Mouse (Mus musculus) liver, embryonic 14.5 days (tissue): ENCODE results near the gene Ddah1. TPM values are rescaled to one million over a fixed set of nuclear protein-coding genes. Genes with fewer than 3 reads are reported as not detected.

Source experiments
- ATAC-seq: fragments of 200-750 bp; cut with Nextera tagmentation; 2 replicates; pipeline ENCODE4 v1.8.0; 2017; ENCODE audit warnings: moderate number of reproducible peaks, mild to moderate bottlenecking, moderate library complexity; ENCODE audit not compliant: insufficient read depth
- DNase-seq, 3 experiments: peaks; one replicate each; pipeline ENCODE4 v3.0.0-alpha.2; 2012 to 2013; ENCODE audit warnings: low read depth in 3 of 3, low spot score in 3 of 3
- H3K27ac ChIP-seq: fragments of 300-500 bp; sonication (generic); 2 replicates; pipeline ENCODE4 v1.5.1; 2014; ENCODE audit warnings: moderate library complexity, mild to moderate bottlenecking, control low read depth, inconsistent platforms
- H3K27me3 ChIP-seq: fragments of 300-500 bp; sonication (generic); 2 replicates; pipeline ENCODE4 v1.6.1; 2014; ENCODE audit warnings: mild to moderate bottlenecking, low read length, moderate library complexity; ENCODE audit not compliant: control insufficient read depth, insufficient read depth
- H3K36me3 ChIP-seq: fragments of 300-500 bp; sonication (generic); replicated peaks from 2 replicates; pipeline ENCODE4 v1.6.1; 2014; ENCODE audit warnings: low read depth; ENCODE audit not compliant: control insufficient read depth, insufficient read depth
- H3K4me1 ChIP-seq, 2 experiments: fragments of 200-500 bp in 1 of 2; fragments of 300-500 bp in 1 of 2; sonication (generic) in 1 of 2; replicated peaks; 2 replicates each; pipeline ENCODE4 v1.6.1; 2012 to 2014; ENCODE audit warnings: antibody characterized with exemption in 1 of 2, inconsistent platforms in 1 of 2, low read length in 1 of 2; ENCODE audit not compliant: control insufficient read depth in 2 of 2, insufficient read depth in 2 of 2
- H3K4me2 ChIP-seq: fragments of 300-500 bp; sonication (generic); 2 replicates; pipeline ENCODE4 v1.6.1; 2014; ENCODE audit warnings: low read depth, mild to moderate bottlenecking, control low read depth, moderate library complexity
- H3K4me3 ChIP-seq, 2 experiments: fragments of 200-500 bp in 1 of 2; fragments of 300-500 bp in 1 of 2; sonication (generic) in 1 of 2; 2 replicates each; pipeline ENCODE4 v1.5.1; 2012 to 2014; ENCODE audit warnings: low read depth in 2 of 2, low read length in 2 of 2, mild to moderate bottlenecking in 2 of 2, control low read depth in 1 of 2, inconsistent platforms in 1 of 2, moderate library complexity in 1 of 2; ENCODE audit not compliant: insufficient read depth in 1 of 2
- H3K9ac ChIP-seq: fragments of 300-500 bp; sonication (generic); replicated peaks from 2 replicates; pipeline ENCODE4 v1.6.1; 2014; ENCODE audit warnings: mild to moderate bottlenecking, control low read depth, moderate library complexity
- H3K9me3 ChIP-seq: fragments of 300-500 bp; sonication (generic); 2 replicates; pipeline ENCODE4 v1.6.1; 2016; ENCODE audit warnings: low read length, mixed read lengths; ENCODE audit not compliant: control insufficient read depth
- CTCF ChIP-seq: IDR thresholded peaks from 2 replicates; pipeline ENCODE4 v1.5.1; 2016; ENCODE audit warnings: antibody characterized with exemption, low read depth, control low read depth
- EP300 ChIP-seq: IDR thresholded peaks from 2 replicates; pipeline ENCODE4 v1.6.1; 2016; ENCODE audit warnings: antibody characterized with exemption, low read depth
- WGBS: fragments of 180-500 bp; shearing (Covaris S2); extraction: QIAGEN DNeasy Blood & Tissue Kit; methylation state at CpG from one replicate; pipeline ENCODE4 v1.1.7; 2014; ENCODE audit not compliant: insufficient replicate concordance; 5-methylcytosine and 5-hydroxymethylcytosine counted together
- polyA plus RNA-seq, 2 experiments: library from polyadenylated mRNA; depleted of rRNA in 1 of 2; stranded (reverse) in 1 of 2; unstranded in 1 of 2; fragments of >200 nt; fragmentation: Nextera tagmentation in 1 of 2; extraction: Ambion mirVana in 1 of 2; gene quantifications; 2 replicates each; pipeline versions ENCODE4 v1.2.1 to v1.2.3; 2012 to 2014

Gene Ddah1
- polyA plus RNA-seq, 2 experiments: 15.6 to 32.1 TPM

GRCm38 (mm10) chr3:145852800-145853199 lies 94.3 kb downstream of the Ddah1 start:
- DNase-seq: no peak
- Histone ChIP-seq H3K27me3 (no peaks in the 10 kb centered on the region), H3K27ac (no peak overlapping the region), H3K36me3 (no peaks in the 10 kb centered on the region), H3K4me2 (no peak overlapping the region), H3K4me1 (no peaks in the 10 kb centered on the region), H3K4me3 (no peak overlapping the region), H3K9me3 (no peaks in the 10 kb centered on the region), H3K9ac (no peak overlapping the region)
- WGBS: 64% methylated on average over 4 of the region's 4 CpGs
- TF ChIP-seq CTCF (no peak), EP300 (no peak)
- ATAC-seq: no peak

GRCm38 (mm10) chr3:145853713-145854112 lies 95.2 kb downstream of the Ddah1 start:
- H3K9me3 ChIP-seq: no peaks in the 10 kb centered on the region

GRCm38 (mm10) chr3:145854427-145854826 lies 96.0 kb downstream of the Ddah1 start:
- H3K27me3 ChIP-seq: no peaks in the 10 kb centered on the region
- ATAC-seq (no peak), DNase-seq (no peak)
- H3K4me1 ChIP-seq: no peaks in the 10 kb centered on the region
- no peaks in the 10 kb centered on the region for H3K9me3 ChIP-seq
- no peak overlapping the region for H3K9ac ChIP-seq
- TF ChIP-seq CTCF (no peak), EP300 (no peak)
- no peak overlapping the region for H3K27ac ChIP-seq
- H3K4me3 ChIP-seq: no peak overlapping the region
- H3K36me3 ChIP-seq: no peaks in the 10 kb centered on the region
- H3K4me2 ChIP-seq: no peak overlapping the region
- 51% methylated on average over 5 of the region's 5 CpGs for WGBS

More at GRCm38 (mm10) chr3:145853713-145854112, 95.2 kb downstream of the Ddah1 start:
- H3K27me3 ChIP-seq: no peaks in the 10 kb centered on the region
- DNase-seq (no peak), ATAC-seq (no peak)
- H3K4me2 ChIP-seq: no peak overlapping the region
- no peaks in the 10 kb centered on the region for H3K36me3 ChIP-seq
- no peak overlapping the region for H3K27ac ChIP-seq
- TF ChIP-seq EP300 (no peak), CTCF (no peak)
- no peak overlapping the region for H3K9ac ChIP-seq
- H3K4me3 ChIP-seq: no peak overlapping the region
- 60% methylated on average over 4 of the region's 4 CpGs for WGBS
- no peaks in the 10 kb centered on the region for H3K4me1 ChIP-seq

GRCm38 (mm10) chr3:145855299-145855698 lies 96.8 kb downstream of the Ddah1 start:
- Histone ChIP-seq H3K4me1 (no peaks in the 10 kb centered on the region), H3K27ac (no peak overlapping the region), H3K36me3 (no peaks in the 10 kb centered on the region), H3K9me3 (no peaks in the 10 kb centered on the region), H3K27me3 (no peaks in the 10 kb centered on the region), H3K4me3 (no peak overlapping the region), H3K4me2 (no peak overlapping the region), H3K9ac (no peak overlapping the region)
- TF ChIP-seq EP300: no peak
- TF ChIP-seq CTCF: no peak
- 77% methylated on average over 6 of the region's 6 CpGs for WGBS
- ATAC-seq: no peak
- DNase-seq: no peak

GRCm38 (mm10) chr3:145858388-145858787 lies 99.9 kb downstream of the Ddah1 start:
- WGBS: 82% methylated on average over 5 of the region's 5 CpGs
- no peaks in the 10 kb centered on the region for H3K4me1 ChIP-seq
- no peak overlapping the region for H3K27ac ChIP-seq
- H3K4me3 ChIP-seq: no peak overlapping the region
- H3K9me3 ChIP-seq: no peaks in the 10 kb centered on the region
- H3K9ac ChIP-seq: no peak overlapping the region
- ATAC-seq (no peak), DNase-seq (no peak)
- TF ChIP-seq EP300 (no peak), CTCF (no peak)
- no peaks in the 10 kb centered on the region for H3K27me3 ChIP-seq
- H3K36me3 ChIP-seq: no peaks in the 10 kb centered on the region
- H3K4me2 ChIP-seq: no peak overlapping the region

GRCm38 (mm10) chr3:145862521-145862920 lies 104.0 kb downstream of the Ddah1 start:
- no peaks in the 10 kb centered on the region for H3K4me1 ChIP-seq
- TF ChIP-seq EP300: no peak
- no peak for TF ChIP-seq CTCF
- no peak overlapping the region for H3K27ac ChIP-seq
- H3K9me3 ChIP-seq: no peaks in the 10 kb centered on the region
- H3K36me3 ChIP-seq: no peaks in the 10 kb centered on the region
- no peak overlapping the region for H3K4me2 ChIP-seq
- H3K27me3 ChIP-seq: no peaks in the 10 kb centered on the region
- no peak overlapping the region for H3K9ac ChIP-seq
- DNase-seq (no peak), ATAC-seq (no peak)
- WGBS: 57% methylated on average over 4 of the region's 4 CpGs
- H3K4me3 ChIP-seq: no peak overlapping the region
